ENCODE assay signal across 9 mouse cellular contexts in the genomic region with DNA sequence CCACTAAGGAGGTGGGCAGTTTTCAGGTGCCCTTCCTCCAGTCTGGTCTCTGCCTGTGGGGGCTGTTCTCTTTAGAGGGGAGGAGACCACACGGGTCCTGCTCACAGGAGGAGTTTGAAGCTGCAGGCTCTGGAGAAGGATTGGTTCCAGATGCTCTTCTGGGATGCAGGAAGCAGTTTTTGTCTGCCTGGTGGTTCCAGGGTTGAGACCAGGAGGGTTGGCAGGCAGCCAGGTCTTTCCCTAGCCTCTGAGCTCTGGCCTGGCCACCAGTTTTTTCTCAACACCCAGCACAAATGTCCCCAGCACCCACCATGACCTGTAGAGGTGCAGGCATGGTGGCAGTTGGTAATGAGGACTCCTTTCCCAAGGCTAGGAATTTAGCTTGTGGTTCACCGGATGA.
A peak's percentile ranks its signal among the peaks of the same experiment; 100 is the strongest.
DNase-seq lines count a peak whose midpoint lies in the region; ATAC-seq lines count a peak whose summit lies in the region.
"Had no signal": no experiment of that assay in that cellular context is flagged by ENCODE, and none has a peak within 500 bp of the region (broad histone marks: within the 10 kb centered on the region; RNA-seq: fewer than 3 reads in every experiment).

No protein-coding gene starts in this region.

- peak; percentile 50 for DNase-seq in gastrocnemius, postnatal 10 days
- DNase-seq in gastrocnemius, adult 8-10 months (ENCODE audit: low spot score in 2 of 2), result no peak
- DNase-seq in MN1 (ENCODE audit: low spot score), result peak; percentile 77
- DNase-seq: thymus, postnatal 36 days had no signal

- H3K9ac ChIP-seq in embryonic facial prominence, embryonic 13.5 days, result peak overlapping the region; percentile 49; the same call in 1 of the 2 replicates
- H3K9ac ChIP-seq in limb, embryonic 12.5 days (replicated peaks), result peak overlapping the region; percentile 12; the same call in 1 of the 2 replicates

- ATAC-seq in embryonic facial prominence, embryonic 13.5 days (ENCODE audit: insufficient number of reproducible peaks, insufficient read depth, low FRiP score, low TSS enrichment, low read depth), result no peak
- peak; percentile 14; the same call in 1 of the 2 replicates for ATAC-seq in limb, embryonic 12.5 days (ENCODE audit: insufficient number of reproducible peaks, insufficient read depth, low FRiP score, low TSS enrichment, low read depth)
- ATAC-seq in megakaryocyte-erythroid progenitor cell, adult 5-6 weeks (replicated peaks; ENCODE audit: low FRiP score, low TSS enrichment, poor library complexity, severe bottlenecking), result no peak
- no peak for ATAC-seq in activated CD4-positive, CD25-positive, alpha-beta regulatory T cell, adult 4 months
- ATAC-seq in inflammation-experienced regulatory T-cells, adult 6 months, result no peak

- H3K27ac ChIP-seq in embryonic facial prominence, embryonic 13.5 days, result peak overlapping the region; percentile 93
- peak overlapping the region; percentile 94 for H3K27ac ChIP-seq in limb, embryonic 12.5 days

- peak overlapping the region; percentile 30; the same call in 1 of the 2 replicates for H3K4me3 ChIP-seq in embryonic facial prominence, embryonic 13.5 days
- peak overlapping the region; percentile 30 for H3K4me3 ChIP-seq in limb, embryonic 12.5 days (replicated peaks)

- WGBS in embryonic facial prominence, embryonic 13.5 days, result 26% methylated on average over 2 of the region's 2 CpGs
- 8% methylated on average over 2 of the region's 2 CpGs for WGBS in limb, embryonic 12.5 days

- H3K4me2 ChIP-seq in embryonic facial prominence, embryonic 13.5 days, result peak overlapping the region; percentile 57
- peak overlapping the region; percentile 56 for H3K4me2 ChIP-seq in limb, embryonic 12.5 days

- no peaks in the 10 kb centered on the region for H3K36me3 ChIP-seq in embryonic facial prominence, embryonic 13.5 days
- peaks cover under 1% of the 10 kb centered on the region; the same call in 1 of the 2 replicates for H3K36me3 ChIP-seq in limb, embryonic 12.5 days

- H3K27me3 ChIP-seq in embryonic facial prominence, embryonic 13.5 days, result no peaks in the 10 kb centered on the region
- no peaks in the 10 kb centered on the region for H3K27me3 ChIP-seq in limb, embryonic 12.5 days

- H3K4me1 ChIP-seq in embryonic facial prominence, embryonic 13.5 days, result peaks cover 81% of the 10 kb centered on the region
- peaks cover 80% of the 10 kb centered on the region for H3K4me1 ChIP-seq in limb, embryonic 12.5 days (replicated peaks)

- H3K9me3 ChIP-seq in embryonic facial prominence, embryonic 13.5 days, result no peaks in the 10 kb centered on the region
- no peaks in the 10 kb centered on the region for H3K9me3 ChIP-seq in limb, embryonic 12.5 days

Comparison
In these comparisons a context has a peak if more than half of its experiments do, and no peak if none do; other contexts are left out.
1. DNase-seq: peak in gastrocnemius, postnatal 10 days (single experiment) and MN1 (single experiment); none in gastrocnemius, adult 8-10 months (0 of 2).